Mouse (Mus musculus): Measurements from ENCODE around the gene Pxt1. TPM values are rescaled to one million over a fixed set of nuclear protein-coding genes. Genes with fewer than 3 reads are reported as not detected.
A peak's percentile ranks its signal among the peaks of the same experiment; 100 is the strongest.

Gene Pxt1
- polyA plus RNA-seq, 1 experiment: not detected

GRCm38 (mm10) chr17:28947011-28947939 lies 3.6 kb upstream of the Pxt1 start:
- Histone ChIP-seq H3K36me3 (ENCODE audit: control insufficient read depth, insufficient read depth) (no peaks in the 10 kb centered on the region), H3K27me3 (ENCODE audit: control insufficient read depth, insufficient read depth, insufficient read length) (no peaks in the 10 kb centered on the region), H3K79me2 (ENCODE audit: control insufficient read depth, insufficient read depth) (peaks cover under 1% of the 10 kb centered on the region), H3K4me3 (ENCODE audit: insufficient read depth, poor library complexity, severe bottlenecking) (no peak overlapping the region), H3ac (ENCODE audit: control insufficient read depth, insufficient read length, low read depth) (no peak overlapping the region), H3K79me3 (ENCODE audit: low read depth) (no peaks in the 10 kb centered on the region)
- no peak for TF ChIP-seq FOSL1 (IDR thresholded peaks at IDR 0.05; ENCODE audit: insufficient read depth, low read length, poor library complexity, severe bottlenecking)
- no peak for TF ChIP-seq CTCF (IDR thresholded peaks at IDR 0.05; ENCODE audit: control insufficient read depth, insufficient read depth, insufficient read length)
- no peak for TF ChIP-seq MAX (IDR thresholded peaks at IDR 0.05)
- TF ChIP-seq CEBPB (IDR thresholded peaks at IDR 0.05; ENCODE audit: low read depth): no peak

- no peaks in the 10 kb centered on the region for H3K36me3 ChIP-seq (ENCODE audit: control insufficient read depth, insufficient read depth)
- H3ac ChIP-seq (ENCODE audit: control insufficient read depth, insufficient read length, low read depth): no peak overlapping the region
- H3K79me3 ChIP-seq (ENCODE audit: low read depth): no peaks in the 10 kb centered on the region
- H3K4me3 ChIP-seq (ENCODE audit: insufficient read depth, poor library complexity, severe bottlenecking): no peak overlapping the region
- no peak for TF ChIP-seq CTCF (IDR thresholded peaks at IDR 0.05; ENCODE audit: control insufficient read depth, insufficient read depth, insufficient read length)
- TF ChIP-seq USF1 (IDR thresholded peaks at IDR 0.05; ENCODE audit: low read depth): no peak
- TF ChIP-seq CEBPB (IDR thresholded peaks at IDR 0.05; ENCODE audit: low read depth): no peak
- TF ChIP-seq MYOG (IDR thresholded peaks at IDR 0.05; ENCODE audit: control insufficient read depth, extremely low read depth, insufficient read length): no peak
- TF ChIP-seq MYOD1 (IDR thresholded peaks at IDR 0.05; ENCODE audit: control insufficient read depth, insufficient read length, low read depth): no peak
- TF ChIP-seq MAX (IDR thresholded peaks at IDR 0.05): no peak
- TF ChIP-seq FOSL1 (IDR thresholded peaks at IDR 0.05; ENCODE audit: insufficient read depth, low read length, poor library complexity, severe bottlenecking): no peak
- H3K79me2 ChIP-seq (ENCODE audit: control insufficient read depth, insufficient read depth): no peaks in the 10 kb centered on the region
- no peaks in the 10 kb centered on the region for H3K27me3 ChIP-seq (ENCODE audit: control insufficient read depth, insufficient read depth, insufficient read length)
These were observed 841 bp upstream of the Pxt1 start for GRCm38 (mm10) chr17:28944481-28944880.

DNA sequence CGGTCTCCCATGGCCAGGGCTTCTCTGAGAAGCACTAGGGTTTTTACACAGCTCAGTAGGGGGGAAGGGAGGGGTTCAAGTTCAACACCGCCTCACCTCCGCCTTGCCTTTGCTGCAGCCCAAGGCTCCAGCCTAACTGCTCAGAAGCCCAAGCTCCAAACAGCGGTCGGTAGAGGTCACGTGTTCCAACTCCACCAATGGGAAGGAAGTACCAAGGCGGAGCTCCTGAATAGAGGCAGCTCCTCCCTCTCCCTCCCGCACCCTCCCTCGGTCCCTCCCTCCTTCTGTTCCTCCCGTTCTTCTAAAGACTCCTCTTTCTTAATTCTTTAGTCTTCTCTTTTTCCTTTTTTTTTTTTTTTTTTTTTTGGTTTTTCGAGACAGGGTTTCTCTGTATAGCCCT lies 1.5 kb downstream of the Pxt1 start:
- TF ChIP-seq USF1 (IDR thresholded peaks at IDR 0.05; ENCODE audit: low read depth): peak; percentile 48
- no peak for TF ChIP-seq MYOG (IDR thresholded peaks at IDR 0.05; ENCODE audit: control insufficient read depth, extremely low read depth, insufficient read length)
- Histone ChIP-seq H3K4me3 (ENCODE audit: insufficient read depth, poor library complexity, severe bottlenecking) (no peak overlapping the region), H3K36me3 (ENCODE audit: control insufficient read depth, insufficient read depth) (no peaks in the 10 kb centered on the region), H3ac (ENCODE audit: control insufficient read depth, insufficient read length, low read depth) (no peak overlapping the region), H3K79me3 (ENCODE audit: low read depth) (no peaks in the 10 kb centered on the region), H3K79me2 (ENCODE audit: control insufficient read depth, insufficient read depth) (no peaks in the 10 kb centered on the region), H3K27me3 (ENCODE audit: control insufficient read depth, insufficient read depth, insufficient read length) (no peaks in the 10 kb centered on the region)

- Histone ChIP-seq H3K79me2 (ENCODE audit: control insufficient read depth, insufficient read depth) (no peaks in the 10 kb centered on the region), H3ac (ENCODE audit: control insufficient read depth, insufficient read length, low read depth) (no peak overlapping the region), H3K4me3 (ENCODE audit: insufficient read depth, poor library complexity, severe bottlenecking) (no peak overlapping the region), H3K36me3 (ENCODE audit: control insufficient read depth, insufficient read depth) (no peaks in the 10 kb centered on the region), H3K27me3 (ENCODE audit: control insufficient read depth, insufficient read depth, insufficient read length) (no peaks in the 10 kb centered on the region), H3K79me3 (ENCODE audit: low read depth) (no peaks in the 10 kb centered on the region)
- TF ChIP-seq MYOG (IDR thresholded peaks at IDR 0.05; ENCODE audit: control insufficient read depth, extremely low read depth, insufficient read length) (no peak), MYOD1 (IDR thresholded peaks at IDR 0.05; ENCODE audit: control insufficient read depth, insufficient read length, low read depth) (no peak), CTCF (IDR thresholded peaks at IDR 0.05; ENCODE audit: control insufficient read depth, insufficient read depth, insufficient read length) (no peak), CEBPB (IDR thresholded peaks at IDR 0.05; ENCODE audit: low read depth) (no peak), USF1 (IDR thresholded peaks at IDR 0.05; ENCODE audit: low read depth) (no peak), MAX (IDR thresholded peaks at IDR 0.05) (no peak), FOSL1 (IDR thresholded peaks at IDR 0.05; ENCODE audit: insufficient read depth, low read length, poor library complexity, severe bottlenecking) (no peak)
These were observed 2.7 kb downstream of the Pxt1 start for GRCm38 (mm10) chr17:28940776-28941555.

DNA sequence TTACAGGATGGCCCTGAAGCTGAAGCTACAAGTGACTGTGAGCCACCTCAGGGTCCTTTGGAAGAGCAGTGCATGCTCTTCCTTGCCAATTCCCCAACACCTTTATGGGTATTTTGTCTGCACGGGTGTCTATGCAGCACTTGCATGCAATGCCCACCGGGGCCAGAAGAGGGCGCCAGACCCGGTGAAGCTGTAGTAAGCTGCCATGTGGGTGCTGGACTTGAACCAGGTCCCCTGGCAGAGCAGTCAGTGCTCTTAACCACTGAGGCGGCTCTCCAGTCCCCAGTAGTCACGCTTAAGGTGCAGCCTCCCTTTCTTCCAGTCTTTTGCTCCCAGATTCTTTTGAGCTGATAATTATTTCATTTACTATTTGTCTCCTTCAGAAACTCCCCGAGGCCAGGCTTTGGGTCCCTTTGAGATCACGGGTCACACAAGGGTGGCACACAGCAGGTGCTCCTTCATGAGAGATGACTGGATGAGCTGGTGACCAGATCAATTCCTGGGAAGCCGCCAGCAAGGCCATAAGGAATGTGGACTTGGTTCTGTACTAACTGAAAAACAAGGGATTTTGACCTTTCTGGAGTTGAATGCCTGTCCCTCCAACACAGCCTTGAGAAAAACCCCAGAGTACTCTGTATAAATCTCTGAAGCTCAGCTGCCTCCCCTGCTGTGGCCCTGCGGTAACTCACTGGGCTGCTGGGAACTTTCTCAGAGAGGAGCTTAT lies 6.9 kb downstream of the Pxt1 start:
- Histone ChIP-seq H3K4me3 (ENCODE audit: insufficient read depth, poor library complexity, severe bottlenecking) (no peak overlapping the region), H3K79me2 (ENCODE audit: control insufficient read depth, insufficient read depth) (no peaks in the 10 kb centered on the region), H3K36me3 (ENCODE audit: control insufficient read depth, insufficient read depth) (no peaks in the 10 kb centered on the region), H3ac (ENCODE audit: control insufficient read depth, insufficient read length, low read depth) (no peak overlapping the region), H3K27me3 (ENCODE audit: control insufficient read depth, insufficient read depth, insufficient read length) (no peaks in the 10 kb centered on the region), H3K79me3 (ENCODE audit: low read depth) (no peaks in the 10 kb centered on the region)
- TF ChIP-seq CEBPB (IDR thresholded peaks at IDR 0.05; ENCODE audit: low read depth): no peak
- TF ChIP-seq MYOD1 (IDR thresholded peaks at IDR 0.05; ENCODE audit: control insufficient read depth, insufficient read length, low read depth): no peak
- TF ChIP-seq MAX (IDR thresholded peaks at IDR 0.05): no peak
- no peak for TF ChIP-seq MYOG (IDR thresholded peaks at IDR 0.05; ENCODE audit: control insufficient read depth, extremely low read depth, insufficient read length)
- no peak for TF ChIP-seq USF1 (IDR thresholded peaks at IDR 0.05; ENCODE audit: low read depth)
- peak; percentile 3 for TF ChIP-seq CTCF (IDR thresholded peaks at IDR 0.05; ENCODE audit: control insufficient read depth, insufficient read depth, insufficient read length)
- no peak for TF ChIP-seq FOSL1 (IDR thresholded peaks at IDR 0.05; ENCODE audit: insufficient read depth, low read length, poor library complexity, severe bottlenecking)
